Mouse (Mus musculus) midbrain, embryonic 11.5 days (tissue): Measurements from ENCODE around the gene Aurkc. TPM values are rescaled to one million over a fixed set of nuclear protein-coding genes. Genes with fewer than 3 reads are reported as not detected.
"Not testable (repeated sequence)": the region's sequence is repeated elsewhere in the genome, so short reads cannot be mapped to it uniquely, and the experiment has no call there.

Source experiments
- ATAC-seq: fragments of 200-750 bp; cut with Nextera tagmentation; 2 replicates; pipeline ENCODE4 v1.8.0; 2017; ENCODE audit warnings: moderate TSS enrichment, moderate library complexity; ENCODE audit not compliant: low FRiP score
- DNase-seq: peaks from one replicate; pipeline ENCODE4 v3.0.0; 2015; ENCODE audit warnings: low spot score; ENCODE audit errors: missing footprints
- H3K27ac ChIP-seq: fragments of 300-500 bp; sonication (generic); 2 replicates; pipeline ENCODE4 v1.5.1; 2014; ENCODE audit warnings: low read depth, low read length
- H3K27me3 ChIP-seq: fragments of 300-500 bp; sonication (generic); 2 replicates; pipeline ENCODE4 v1.6.1; 2014; ENCODE audit warnings: mild to moderate bottlenecking, low read length, moderate library complexity, mixed read lengths; ENCODE audit not compliant: control insufficient read depth, insufficient read depth
- H3K36me3 ChIP-seq: fragments of 300-500 bp; sonication (generic); 2 replicates; pipeline ENCODE4 v1.6.1; 2014; ENCODE audit warnings: mild to moderate bottlenecking, low read length, moderate library complexity, mixed read lengths; ENCODE audit not compliant: control insufficient read depth, insufficient read depth
- H3K4me1 ChIP-seq: fragments of 300-500 bp; sonication (generic); 2 replicates; pipeline ENCODE4 v1.6.1; 2014; ENCODE audit warnings: low read length; ENCODE audit not compliant: control insufficient read depth, insufficient read depth
- H3K4me2 ChIP-seq: fragments of 300-500 bp; sonication (generic); 2 replicates; pipeline ENCODE4 v1.6.1; 2014; ENCODE audit warnings: mild to moderate bottlenecking, moderate library complexity
- H3K4me3 ChIP-seq: fragments of 300-500 bp; sonication (generic); 2 replicates; pipeline ENCODE4 v1.5.1; 2014; ENCODE audit warnings: low read depth, low read length
- H3K9ac ChIP-seq: fragments of 300-500 bp; sonication (generic); 2 replicates; pipeline ENCODE4 v1.6.1; 2014; ENCODE audit warnings: low read length
- H3K9me3 ChIP-seq: fragments of 300-500 bp; sonication (generic); 2 replicates; pipeline ENCODE4 v1.6.1; 2016; ENCODE audit warnings: low read length; ENCODE audit not compliant: control insufficient read depth
- WGBS: fragments of 180-500 bp; shearing (Covaris S2); extraction: QIAGEN DNeasy Blood & Tissue Kit; methylation state at CpG from one replicate; pipeline ENCODE4 v1.1.7; 2014; 5-methylcytosine and 5-hydroxymethylcytosine counted together
- polyA plus RNA-seq: library from polyadenylated mRNA; unstranded; fragments of >200 nt; fragmentation: Nextera tagmentation; extraction: Ambion mirVana; gene quantifications from 2 replicates; pipeline ENCODE4 v1.2.1, GENCODE M21; 2014

The Aurkc gene
- polyA plus RNA-seq, 1 experiment from 2014 or later, result not detected

DNA sequence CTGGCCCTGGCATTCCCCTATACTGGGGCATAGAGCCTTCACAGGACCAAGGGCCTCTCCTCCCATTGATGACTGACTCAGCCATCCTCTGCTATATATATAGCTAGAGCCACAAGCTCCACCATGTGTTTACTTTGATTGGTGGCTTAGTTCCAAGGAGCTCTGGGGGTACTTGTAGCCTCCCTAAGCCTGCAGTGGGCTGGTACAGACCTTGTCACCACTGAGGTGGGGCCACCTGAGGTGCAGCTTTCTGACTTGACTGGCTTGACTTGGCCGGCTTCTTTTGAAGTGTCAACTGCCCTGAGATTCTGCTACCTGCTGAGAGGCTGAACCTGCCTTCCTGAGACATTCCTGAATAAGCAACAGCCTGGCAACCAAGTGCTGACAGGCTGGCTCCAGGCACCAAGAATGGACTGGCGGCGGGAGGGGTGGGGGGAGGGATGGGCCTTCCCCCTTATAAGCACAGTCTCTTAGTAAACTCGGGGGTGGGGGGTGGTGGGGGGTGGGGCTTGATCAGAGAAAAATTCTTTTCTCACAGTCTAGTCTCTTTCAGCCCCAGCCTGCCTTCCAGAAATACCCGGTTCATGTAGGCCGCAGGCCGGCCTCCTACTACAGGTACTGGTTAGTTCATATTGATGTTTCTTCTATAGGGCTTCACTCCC lies 54.7 kb downstream of the Aurkc start:
- WGBS, result 46% methylated on average over 7 of the region's 7 CpGs
- not testable (repeated sequence) for DNase-seq, H3K36me3 ChIP-seq

More for the DNA sequence above, 54.7 kb downstream of the Aurkc start:
- H3K9me3 ChIP-seq, H3K9ac ChIP-seq, H3K27me3 ChIP-seq, H3K4me3 ChIP-seq, H3K4me1 ChIP-seq, H3K27ac ChIP-seq, H3K4me2 ChIP-seq: not testable (repeated sequence)
- peak; percentile 69 for ATAC-seq

Other genes starting within 250 kb of the Aurkc start
- 16.8 and 18.3 TPM in 2 replicates for gene Zfp954, start 126.2 kb downstream of the Aurkc start, polyA plus RNA-seq
- 8.1 and 8.8 TPM in 2 replicates for gene Zfp773, start 141.5 kb downstream of the Aurkc start, polyA plus RNA-seq
- gene Zfp418, start 176.0 kb downstream of the Aurkc start, polyA plus RNA-seq, result 3.4 and 3.5 TPM in 2 replicates
- gene Zfp772, start 214.7 kb downstream of the Aurkc start, polyA plus RNA-seq, result 10.7 and 11.4 TPM in 2 replicates